Mouse (Mus musculus): ENCODE measurements around the gene Rgl3. TPM values are rescaled to one million over a fixed set of nuclear protein-coding genes. Genes with fewer than 3 reads are reported as not detected.
A peak's percentile ranks its signal among the peaks of the same experiment; 100 is the strongest.

Rgl3 gene
- polyA plus RNA-seq, 1 experiment from 2014 or later, result 0.70 TPM

DNA sequence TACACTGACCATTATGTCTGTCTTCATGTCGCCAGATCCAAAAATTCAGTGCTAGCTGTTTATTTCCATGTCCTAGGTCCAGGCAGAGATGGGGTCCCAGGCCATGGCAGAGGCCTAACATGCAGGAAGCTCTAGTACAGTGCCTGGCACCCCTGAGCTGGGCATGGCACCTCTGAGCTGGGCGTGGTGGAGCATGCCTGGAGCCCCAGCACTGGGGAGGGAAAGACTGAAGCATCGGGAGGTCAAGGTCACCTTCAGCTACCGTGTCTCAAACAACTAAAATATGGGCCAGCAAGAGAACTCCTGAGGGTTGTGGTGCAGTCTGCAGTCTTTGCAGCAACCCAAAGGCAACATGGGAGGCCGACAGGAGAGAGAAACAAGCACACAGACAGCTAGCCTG lies 30.9 kb downstream of the Rgl3 start:
- 81% methylated on average over 5 of the region's 5 CpGs for WGBS
- no peak for ATAC-seq (ENCODE audit: insufficient number of reproducible peaks, low FRiP score, low TSS enrichment, low read depth)
- no peak overlapping the region for H3K9ac ChIP-seq
- H3K27ac ChIP-seq, result no peak overlapping the region
- peaks cover 45% of the 10 kb centered on the region for H3K27me3 ChIP-seq
- H3K36me3 ChIP-seq, result no peaks in the 10 kb centered on the region; the same call in 1 of the 2 replicates
- H3K4me2 ChIP-seq, result no peak overlapping the region
- no peak overlapping the region for H3K4me3 ChIP-seq
- H3K9me3 ChIP-seq, result no peaks in the 10 kb centered on the region
- peaks cover 38% of the 10 kb centered on the region for H3K4me1 ChIP-seq

GRCm38 (mm10) chr9:21955570-21956281 lies 33.5 kb downstream of the Rgl3 start, which contains the start of gene Swsap1:
TSS of gene Swsap1 (plus strand) at chr9:21955755.
- Histone ChIP-seq H3K4me1 (peaks cover 13% of the 10 kb centered on the region), H3K9me3 (no peaks in the 10 kb centered on the region)
- under 1% methylated on average over 54 of the region's 54 CpGs for WGBS

DNA sequence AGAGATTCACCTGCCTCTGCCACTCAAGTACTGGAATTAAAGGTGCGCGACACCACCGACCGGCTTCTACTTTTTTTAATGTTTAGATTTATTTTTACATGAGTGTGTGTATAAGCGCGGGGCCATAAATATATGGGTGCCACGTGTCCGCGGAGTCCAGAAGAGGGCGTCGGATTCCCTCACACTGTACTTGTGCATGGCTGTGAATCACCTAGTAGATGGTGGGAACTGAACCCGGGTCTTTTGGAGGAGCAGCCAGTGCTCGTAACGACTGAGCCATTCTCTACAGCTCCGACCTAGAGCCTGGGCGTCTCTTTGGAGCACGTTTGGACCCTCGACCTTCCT lies 34.0 kb downstream of the Rgl3 start:
- H3K9ac ChIP-seq, result no peak overlapping the region
- ATAC-seq (ENCODE audit: insufficient number of reproducible peaks, low FRiP score, low TSS enrichment, low read depth), result peak; percentile 41
- H3K4me3 ChIP-seq, result peak overlapping the region; percentile 79
- H3K4me2 ChIP-seq, result peak overlapping the region; percentile 67
- H3K9me3 ChIP-seq, result no peaks in the 10 kb centered on the region
- H3K36me3 ChIP-seq, result no peaks in the 10 kb centered on the region; the same call in 1 of the 2 replicates
- peak overlapping the region; percentile 92 for H3K27ac ChIP-seq
- WGBS, result 1% methylated on average over 18 of the region's 18 CpGs
- peaks cover 10% of the 10 kb centered on the region for H3K4me1 ChIP-seq
- peaks cover 14% of the 10 kb centered on the region for H3K27me3 ChIP-seq

More at GRCm38 (mm10) chr9:21955570-21956281, 33.5 kb downstream of the Rgl3 start, which contains the start of gene Swsap1:
- Histone ChIP-seq H3K36me3 (no peaks in the 10 kb centered on the region; the same call in 1 of the 2 replicates), H3K27me3 (peaks cover 19% of the 10 kb centered on the region), H3K27ac (peak within 1 kb of the TSS; percentile 92), H3K4me3 (peak within 1 kb of the TSS; percentile 79), H3K4me2 (peak within 1 kb of the TSS; percentile 67), H3K9ac (peak within 1 kb of the TSS; percentile 69)
- ATAC-seq (ENCODE audit: insufficient number of reproducible peaks, low FRiP score, low TSS enrichment, low read depth), result peak; percentile 98

- Histone ChIP-seq H3K4me3 (no peak overlapping the region), H3K9ac (no peak overlapping the region), H3K4me2 (no peak overlapping the region), H3K27me3 (peaks cover 10% of the 10 kb centered on the region), H3K9me3 (no peaks in the 10 kb centered on the region), H3K27ac (no peak overlapping the region), H3K4me1 (peaks cover 10% of the 10 kb centered on the region), H3K36me3 (no peaks in the 10 kb centered on the region; the same call in 1 of the 2 replicates)
- 80% methylated on average over 3 of the region's 3 CpGs for WGBS
- no peak for ATAC-seq (ENCODE audit: insufficient number of reproducible peaks, low FRiP score, low TSS enrichment, low read depth)
Measured at GRCm38 (mm10) chr9:21954635-21955034, 34.6 kb downstream of the Rgl3 start.

DNA sequence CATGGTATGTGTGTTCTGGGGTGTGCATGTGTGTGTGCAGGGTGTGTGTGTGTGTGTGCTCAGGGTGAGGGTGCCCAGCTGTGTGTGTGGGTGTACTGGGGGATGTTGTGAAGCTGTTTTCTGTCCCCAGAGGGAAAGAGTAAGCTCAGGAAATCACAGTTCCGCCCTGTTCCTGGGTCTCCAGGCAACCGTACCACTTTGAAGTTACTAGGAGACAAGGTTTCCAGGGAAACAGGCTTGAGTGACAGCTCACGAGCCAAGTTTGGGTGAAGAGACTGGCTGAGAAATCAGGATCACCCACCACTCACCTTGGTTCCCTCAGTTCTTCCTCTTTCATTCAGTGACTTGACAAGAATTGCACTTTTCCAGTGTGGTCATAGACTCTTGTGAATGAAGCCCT lies 35.6 kb downstream of the Rgl3 start:
- Histone ChIP-seq H3K4me1 (peaks cover 10% of the 10 kb centered on the region), H3K36me3 (no peaks in the 10 kb centered on the region), H3K9me3 (no peaks in the 10 kb centered on the region), H3K27me3 (peaks cover 5% of the 10 kb centered on the region), H3K9ac (no peak overlapping the region), H3K4me2 (no peak overlapping the region), H3K27ac (no peak overlapping the region), H3K4me3 (no peak overlapping the region)
- 9% methylated on average over 3 of the region's 3 CpGs for WGBS
- ATAC-seq (ENCODE audit: insufficient number of reproducible peaks, low FRiP score, low TSS enrichment, low read depth), result no peak

- Histone ChIP-seq H3K27me3 (peaks cover 20% of the 10 kb centered on the region), H3K27ac (no peak overlapping the region), H3K9me3 (no peaks in the 10 kb centered on the region), H3K4me1 (peaks cover 14% of the 10 kb centered on the region), H3K4me3 (no peak overlapping the region), H3K4me2 (no peak overlapping the region), H3K9ac (no peak overlapping the region), H3K36me3 (no peaks in the 10 kb centered on the region)
- ATAC-seq (ENCODE audit: insufficient number of reproducible peaks, low FRiP score, low TSS enrichment, low read depth), result no peak
- WGBS, result 80% methylated on average over 3 of the region's 3 CpGs
Measured at GRCm38 (mm10) chr9:21951977-21952376, 37.3 kb downstream of the Rgl3 start.

DNA sequence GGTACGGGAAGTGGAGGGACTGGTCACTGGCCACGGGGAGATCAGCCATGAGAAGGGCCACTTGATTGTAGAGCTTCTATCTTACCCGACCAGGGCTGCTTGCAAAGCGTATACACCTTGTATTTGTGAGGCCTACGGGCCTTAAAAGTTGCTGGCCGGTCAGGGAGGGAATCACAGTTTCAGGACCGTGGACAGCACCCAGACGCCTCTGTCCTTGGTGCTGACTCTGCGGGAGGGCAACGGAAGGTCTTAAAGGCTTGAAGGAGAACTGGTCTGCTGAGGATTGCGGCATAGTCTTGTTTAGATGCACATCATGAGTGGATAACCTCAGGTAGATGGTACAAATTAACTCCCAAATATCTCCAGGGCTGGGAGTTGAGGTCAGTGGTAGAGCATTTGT lies 38.9 kb downstream of the Rgl3 start:
- H3K9ac ChIP-seq, result no peak overlapping the region
- 18% methylated on average over 11 of the region's 11 CpGs for WGBS

DNA sequence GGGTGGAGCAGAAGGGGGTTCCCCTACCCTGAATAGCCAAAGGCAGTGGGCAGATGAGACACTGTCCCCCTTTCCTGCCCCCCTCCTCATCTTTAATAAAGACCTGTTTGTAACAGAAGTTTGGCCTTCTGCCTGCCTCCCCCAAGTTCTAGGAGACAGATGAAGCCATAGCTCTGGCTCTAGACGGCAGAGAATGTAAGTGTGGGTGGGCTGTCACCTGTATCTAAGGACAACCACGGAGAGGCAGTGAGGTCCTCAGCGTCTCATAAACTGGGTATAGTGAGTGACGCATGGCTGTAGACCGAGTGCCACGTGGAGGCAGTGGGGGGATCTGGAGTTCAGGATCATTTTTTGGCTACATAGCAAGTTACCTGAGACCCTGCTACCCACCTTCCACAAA lies 40.5 kb downstream of the Rgl3 start:
- WGBS, result 59% methylated on average over 6 of the region's 6 CpGs
- no peak for ATAC-seq (ENCODE audit: insufficient number of reproducible peaks, low FRiP score, low TSS enrichment, low read depth)
- Histone ChIP-seq H3K4me2 (no peak overlapping the region), H3K9me3 (no peaks in the 10 kb centered on the region), H3K27ac (no peak overlapping the region), H3K4me1 (peaks cover 4% of the 10 kb centered on the region), H3K4me3 (no peak overlapping the region), H3K27me3 (peaks cover 31% of the 10 kb centered on the region), H3K36me3 (no peaks in the 10 kb centered on the region), H3K9ac (no peak overlapping the region)

More for the DNA sequence above, 38.9 kb downstream of the Rgl3 start:
- ATAC-seq (ENCODE audit: insufficient number of reproducible peaks, low FRiP score, low TSS enrichment, low read depth), result no peak
- Histone ChIP-seq H3K27me3 (peaks cover 31% of the 10 kb centered on the region), H3K4me2 (no peak overlapping the region), H3K36me3 (no peaks in the 10 kb centered on the region), H3K4me1 (peaks cover 7% of the 10 kb centered on the region), H3K9me3 (no peaks in the 10 kb centered on the region), H3K4me3 (no peak overlapping the region), H3K27ac (no peak overlapping the region)

- Histone ChIP-seq H3K4me2 (no peak overlapping the region), H3K27me3 (peaks cover 35% of the 10 kb centered on the region), H3K4me3 (no peak overlapping the region), H3K9me3 (no peaks in the 10 kb centered on the region), H3K27ac (no peak overlapping the region), H3K36me3 (no peaks in the 10 kb centered on the region), H3K9ac (no peak overlapping the region), H3K4me1 (peaks cover 4% of the 10 kb centered on the region)
- WGBS, result 53% methylated on average over 8 of the region's 8 CpGs
- ATAC-seq (ENCODE audit: insufficient number of reproducible peaks, low FRiP score, low TSS enrichment, low read depth), result no peak
Measured at GRCm38 (mm10) chr9:21948146-21948545, 41.1 kb downstream of the Rgl3 start.

- Histone ChIP-seq H3K4me1 (peaks cover 4% of the 10 kb centered on the region), H3K36me3 (no peaks in the 10 kb centered on the region), H3K9me3 (no peaks in the 10 kb centered on the region), H3K27me3 (peaks cover 35% of the 10 kb centered on the region), H3K9ac (no peak overlapping the region), H3K4me3 (no peak overlapping the region), H3K27ac (no peak overlapping the region), H3K4me2 (no peak overlapping the region)
- no peak for ATAC-seq (ENCODE audit: insufficient number of reproducible peaks, low FRiP score, low TSS enrichment, low read depth)
- 8% methylated on average over 28 of the region's 28 CpGs for WGBS
Measured at GRCm38 (mm10) chr9:21947540-21948130, 41.6 kb downstream of the Rgl3 start.

DNA sequence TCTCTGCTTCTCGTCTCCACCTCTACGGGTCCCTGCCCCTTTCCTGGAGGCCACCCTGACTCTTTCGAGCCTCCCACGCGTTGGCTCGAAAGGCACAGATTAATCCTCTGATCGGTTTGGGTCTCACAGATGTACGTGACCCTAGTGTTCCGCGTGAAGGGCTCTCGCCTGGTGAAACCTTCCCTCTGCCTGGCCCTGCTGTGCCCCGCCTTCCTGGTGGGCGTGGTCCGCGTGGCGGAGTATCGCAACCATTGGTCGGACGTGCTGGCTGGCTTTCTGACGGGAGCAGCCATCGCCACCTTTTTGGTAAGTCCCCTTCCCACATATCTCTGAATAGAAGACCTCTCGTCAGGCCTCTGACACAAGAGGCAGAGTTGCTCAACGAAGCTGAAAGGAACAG lies 45.0 kb downstream of the Rgl3 start:
- Histone ChIP-seq H3K4me1 (peaks cover 4% of the 10 kb centered on the region), H3K27ac (no peak overlapping the region), H3K27me3 (peaks cover 33% of the 10 kb centered on the region), H3K9me3 (no peaks in the 10 kb centered on the region), H3K36me3 (no peaks in the 10 kb centered on the region; the same call in 1 of the 2 replicates), H3K4me3 (no peak overlapping the region), H3K9ac (no peak overlapping the region), H3K4me2 (no peak overlapping the region)
- ATAC-seq (ENCODE audit: insufficient number of reproducible peaks, low FRiP score, low TSS enrichment, low read depth), result no peak
- 16% methylated on average over 23 of the region's 23 CpGs for WGBS

- no peak overlapping the region for H3K9ac ChIP-seq
- H3K27me3 ChIP-seq, result peaks cover 31% of the 10 kb centered on the region
- H3K4me2 ChIP-seq, result no peak overlapping the region
- WGBS, result 38% methylated on average over 12 of the region's 12 CpGs
- peaks cover 4% of the 10 kb centered on the region for H3K4me1 ChIP-seq
- H3K9me3 ChIP-seq, result no peaks in the 10 kb centered on the region
- H3K36me3 ChIP-seq, result no peaks in the 10 kb centered on the region; the same call in 1 of the 2 replicates
- H3K27ac ChIP-seq, result no peak overlapping the region
- no peak for ATAC-seq (ENCODE audit: insufficient number of reproducible peaks, low FRiP score, low TSS enrichment, low read depth)
- H3K4me3 ChIP-seq, result no peak overlapping the region
Measured at GRCm38 (mm10) chr9:21943638-21944037, 45.6 kb downstream of the Rgl3 start.
